Mouse (Mus musculus) mouse trophoblast stem cell (cell line): ENCODE data around the gene Gpi1.
"Not testable (repeated sequence)": the region's sequence is repeated elsewhere in the genome, so short reads cannot be mapped to it uniquely, and the experiment has no call there.

Experiments
- in situ Hi-C, 2 experiments: fragments of 300-500 bp; cut with MseI, MboI; formaldehyde crosslinking; loops; 2 replicates in 1 of 2; 3 replicates in 1 of 2; pipeline ENCODE4 v1.15.1; 2025

Gene Gpi1

GRCm38 (mm10) chr7:34229691-34230111, 435 bp downstream of the Gpi1 start:
- in situ Hi-C loops: no loop called here

- in situ Hi-C loops: no loop called here
Observed at GRCm38 (mm10) chr7:34229153-34229552, 983 bp downstream of the Gpi1 start.

GRCm38 (mm10) chr7:34228641-34229040, 1.5 kb downstream of the Gpi1 start:
- in situ Hi-C loops: no loop called here

GRCm38 (mm10) chr7:34226846-34227245, 3.3 kb downstream of the Gpi1 start:
- in situ Hi-C loops: no loop called here

- in situ Hi-C loops: no loop called here
Observed at GRCm38 (mm10) chr7:34226086-34226485, 4.0 kb downstream of the Gpi1 start.

GRCm38 (mm10) chr7:34224308-34224707, 5.8 kb downstream of the Gpi1 start:
- in situ Hi-C loops: no loop called here

GRCm38 (mm10) chr7:34222340-34222739, 7.8 kb downstream of the Gpi1 start:
- in situ Hi-C loops: no loop called here

- in situ Hi-C loops: no loop called here
Observed at GRCm38 (mm10) chr7:34221594-34222250, 8.4 kb downstream of the Gpi1 start.

- in situ Hi-C loops: no loop called here
Observed at GRCm38 (mm10) chr7:34218496-34218895, 11.6 kb downstream of the Gpi1 start.

GRCm38 (mm10) chr7:34216474-34216873, 13.7 kb downstream of the Gpi1 start:
- in situ Hi-C loops: no loop called here

GRCm38 (mm10) chr7:34215481-34215880, 14.7 kb downstream of the Gpi1 start:
- in situ Hi-C loops: no loop called here

GRCm38 (mm10) chr7:34214644-34215043, 15.5 kb downstream of the Gpi1 start:
- in situ Hi-C loops: no loop called here

- in situ Hi-C loops: no loop called here
Observed at GRCm38 (mm10) chr7:34213281-34213680, 16.9 kb downstream of the Gpi1 start.

GRCm38 (mm10) chr7:34208027-34208745, 21.9 kb downstream of the Gpi1 start:
- in situ Hi-C loops: no loop called here

- in situ Hi-C loops: no loop called here
Observed at GRCm38 (mm10) chr7:34206331-34206730, 23.8 kb downstream of the Gpi1 start.

GRCm38 (mm10) chr7:34202147-34202546, 28.0 kb downstream of the Gpi1 start:
- in situ Hi-C loops: not testable (repeated sequence)

GRCm38 (mm10) chr7:34200829-34201228, 29.3 kb downstream of the Gpi1 start:
- in situ Hi-C loops: no loop called here

GRCm38 (mm10) chr7:34198346-34198745, 31.8 kb downstream of the Gpi1 start:
- in situ Hi-C loops: no loop called here

- in situ Hi-C loops: no loop called here
Observed at GRCm38 (mm10) chr7:34196132-34197128, 33.7 kb downstream of the Gpi1 start, which contains the start of gene Pdcd2l. Gene Pdcd2l, minus strand, starts transcription at chr7:34196661.

GRCm38 (mm10) chr7:34195632-34196031, 34.5 kb downstream of the Gpi1 start:
- in situ Hi-C loops: no loop called here

- in situ Hi-C loops: no loop called here
Observed at GRCm38 (mm10) chr7:34192825-34193224, 37.3 kb downstream of the Gpi1 start.
